Mouse (Mus musculus): ENCODE results near the gene Tbl1xr1.

DNA sequence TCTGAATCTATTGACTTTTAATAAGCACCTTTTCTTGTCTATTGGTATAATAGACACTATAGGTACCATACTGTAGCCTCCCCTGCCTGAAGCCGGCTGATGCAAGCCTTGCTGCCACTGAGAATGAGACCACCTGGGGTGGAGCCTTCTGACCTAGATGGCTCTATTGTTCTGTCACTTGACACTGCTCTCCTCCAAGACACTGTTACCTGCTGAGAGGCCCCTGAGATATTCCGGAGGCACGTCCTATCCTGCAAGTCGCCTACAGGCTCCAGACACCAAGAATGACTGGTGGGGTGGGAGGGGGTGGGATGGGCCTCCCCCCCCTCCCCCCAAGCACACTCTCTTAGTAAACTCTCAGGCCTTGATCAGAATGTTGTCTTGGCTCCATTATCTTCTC is 38.4 kb upstream of the Tbl1xr1 start:
- no peak for TF ChIP-seq CTCF (IDR thresholded peaks at IDR 0.05; ENCODE audit: low read depth)
- TF ChIP-seq EP300 (IDR thresholded peaks at IDR 0.05; ENCODE audit: low read depth): no peak

All from liver, postnatal 0 days (tissue).